Mouse (Mus musculus): ENCODE measurements at regions not wholly inside any gene's neighbourhood (a gene's known extent, or its start where the extent isn't known, plus 50 kb on each side); places are given as distances from the start of the nearest gene placed in this dataset.
"Not testable (repeated sequence)": the region's sequence is repeated elsewhere in the genome, so short reads cannot be mapped to it uniquely, and the experiment has no call there.

GRCm38 (mm10) chr7:113707596-113707995 is 58.2 kb upstream of the Spon1 start:
- DNase-seq: no peak

GRCm38 (mm10) chr7:113710541-113711270 is 55.1 kb upstream of the Spon1 start:
- DNase-seq: no peak

- not testable (repeated sequence) for DNase-seq
These were observed 54.4 kb upstream of the Spon1 start for GRCm38 (mm10) chr7:113711356-113711755.
